Mouse (Mus musculus) brain, embryonic 14.5 days (tissue): Measurements from ENCODE around the gene Fndc1.

ENCODE experiments used
- CTCF ChIP-seq: fragments of 200-500 bp; IDR thresholded peaks from 2 replicates; pipeline ENCODE4 v1.5.1; 2012; ENCODE audit warnings: inconsistent platforms, mild to moderate bottlenecking, moderate library complexity, borderline replicate concordance; ENCODE audit not compliant: insufficient read depth, insufficient read length; ENCODE audit errors: extremely low read depth
- POLR2A ChIP-seq: fragments of 200-500 bp; IDR thresholded peaks from 2 replicates; pipeline ENCODE4 v1.6.1; 2012; ENCODE audit warnings: mild to moderate bottlenecking, inconsistent platforms, borderline replicate concordance; ENCODE audit not compliant: poor library complexity, insufficient read depth, insufficient read length, severe bottlenecking; ENCODE audit errors: extremely low read depth

GRCm38 (mm10) chr17:7869114-7869513, 42.0 kb upstream of the Fndc1 start:
- no peak for TF ChIP-seq CTCF
- no peak for TF ChIP-seq POLR2A
